Mouse (Mus musculus) neural tube, postnatal 0 days (tissue): ENCODE data around the gene Eif3d. TPM values are rescaled to one million over a fixed set of nuclear protein-coding genes. Genes with fewer than 3 reads are reported as not detected.

Experiments used
- polyA plus RNA-seq: library from polyadenylated mRNA; unstranded; fragments of >200 nt; fragmentation: Nextera tagmentation; extraction: Ambion mirVana; gene quantifications from 2 replicates; pipeline ENCODE4 v1.2.1, GENCODE M21; 2015

Eif3d gene
- polyA plus RNA-seq = 131 and 143 TPM in 2 replicates

GRCm38 (mm10) chr15:77970470-77971292 is at the start of gene Eif3d:
Gene Eif3d (minus strand): TSS chr15:77970813.

DNA sequence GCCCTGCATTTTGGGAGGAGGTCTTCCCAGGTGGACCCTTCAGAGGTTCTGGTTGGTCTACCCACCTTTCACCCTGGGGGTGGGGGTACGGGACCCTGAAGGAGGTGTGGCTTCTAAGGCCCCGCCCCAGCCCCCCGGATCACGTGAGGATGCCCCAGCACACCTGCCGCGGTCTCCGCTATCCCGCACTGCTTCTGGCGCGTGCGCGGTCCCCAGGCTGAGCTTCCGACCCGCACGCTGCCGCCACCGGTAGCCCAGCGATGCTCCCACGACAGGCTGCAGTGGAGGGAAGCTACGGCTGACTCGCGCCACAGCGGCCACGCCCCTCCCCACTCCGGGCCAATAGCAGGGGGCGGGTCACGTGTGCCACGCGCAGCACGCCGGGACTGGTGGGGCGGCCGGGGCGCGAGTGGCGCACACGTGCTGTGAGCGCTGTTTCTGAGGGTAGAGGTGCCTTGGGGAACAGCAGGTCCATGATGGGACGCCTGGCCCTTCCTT is 14.2 kb downstream of the Eif3d start, which contains the start of gene Foxred2:
Gene Foxred2, minus strand, starts transcription at position 319 of the 498 bp plus-strand sequence.

GRCm38 (mm10) chr15:77928673-77929331 is 41.8 kb downstream of the Eif3d start, which contains the start of gene Txn2:
Gene Txn2 (minus strand): TSS chr15:77929006.

Other genes starting within 250 kb of the Eif3d start
- 0.81 TPM in 1 of 2 replicates, not detected in the other for gene Apol9b, start 241.8 kb downstream of the Eif3d start, polyA plus RNA-seq
- gene Apol8, start 213.8 kb downstream of the Eif3d start, polyA plus RNA-seq = 0.23 and 0.38 TPM in 2 replicates
- gene Myh9, start 128.6 kb downstream of the Eif3d start, polyA plus RNA-seq = 7.9 and 8.1 TPM in 2 replicates
- 197 and 207 TPM in 2 replicates for gene Txn2, start 41.8 kb downstream of the Eif3d start, polyA plus RNA-seq
- 7.9 and 9.4 TPM in 2 replicates for gene Foxred2, start 14.1 kb downstream of the Eif3d start, polyA plus RNA-seq
- gene Cacng2, start 149.2 kb upstream of the Eif3d start, polyA plus RNA-seq = 23.5 and 24.0 TPM in 2 replicates
- 111 and 113 TPM in 2 replicates for gene Ift27, start 203.3 kb upstream of the Eif3d start, polyA plus RNA-seq
- gene Pvalb, start 235.6 kb upstream of the Eif3d start, polyA plus RNA-seq = 3.6 and 8.3 TPM in 2 replicates